Mouse (Mus musculus) forebrain, postnatal 0 days (tissue): ENCODE measurements around the gene Trmt112. TPM values are rescaled to one million over a fixed set of nuclear protein-coding genes. Genes with fewer than 3 reads are reported as not detected.

ENCODE experiments used
- ATAC-seq: fragments of 200-750 bp; cut with Nextera tagmentation; 2 replicates; pipeline ENCODE4 v1.8.0; 2017; ENCODE audit warnings: mild to moderate bottlenecking, moderate library complexity
- DNase-seq: peaks from one replicate; pipeline ENCODE4 v3.0.0-alpha.2; 2015
- H3K27ac ChIP-seq: fragments of 300-500 bp; sonication (generic); 2 replicates; pipeline ENCODE4 v1.5.1; 2014; ENCODE audit warnings: low read depth, mild to moderate bottlenecking, antibody characterized with exemption, low read length, moderate library complexity, mixed read lengths
- H3K27me3 ChIP-seq: fragments of 300-500 bp; sonication (generic); 2 replicates; pipeline ENCODE4 v1.6.1; 2014; ENCODE audit warnings: mild to moderate bottlenecking, low read length, mixed read lengths; ENCODE audit not compliant: insufficient read depth
- H3K36me3 ChIP-seq: fragments of 300-500 bp; sonication (generic); 2 replicates; pipeline ENCODE4 v1.6.1; 2014; ENCODE audit warnings: mild to moderate bottlenecking, moderate library complexity; ENCODE audit not compliant: insufficient read depth
- H3K4me1 ChIP-seq: fragments of 300-500 bp; sonication (generic); 2 replicates; pipeline ENCODE4 v1.6.1; 2014; ENCODE audit warnings: antibody characterized with exemption; ENCODE audit not compliant: insufficient read depth
- H3K4me2 ChIP-seq: fragments of 300-500 bp; sonication (generic); 2 replicates; pipeline ENCODE4 v1.6.1; 2014; ENCODE audit warnings: low read depth, mild to moderate bottlenecking, moderate library complexity
- H3K4me3 ChIP-seq: fragments of 300-500 bp; sonication (generic); 2 replicates; pipeline ENCODE4 v1.5.1; 2014; ENCODE audit warnings: low read depth, low read length, mixed read lengths
- H3K9ac ChIP-seq: fragments of 300-500 bp; sonication (generic); 2 replicates; pipeline ENCODE4 v1.6.1; 2014; ENCODE audit warnings: mild to moderate bottlenecking
- H3K9me3 ChIP-seq: fragments of 300-500 bp; sonication (generic); 2 replicates; pipeline ENCODE4 v1.6.1; 2016; ENCODE audit warnings: low read length
- CTCF ChIP-seq: sonication (generic); IDR thresholded peaks from 2 replicates; pipeline ENCODE4 v1.5.1; 2016; ENCODE audit warnings: antibody characterized with exemption, control low read depth, low read depth
- whole genome bisulfite sequencing: fragments of 180-500 bp; shearing (Covaris S2); extraction: QIAGEN DNeasy Blood & Tissue Kit; methylation state at CpG from one replicate; pipeline ENCODE4 v1.1.7; 2014; 5-methylcytosine and 5-hydroxymethylcytosine counted together
- polyA plus RNA-seq: library from polyadenylated mRNA; unstranded; fragments of >200 nt; fragmentation: Nextera tagmentation; extraction: Ambion mirVana; gene quantifications from 2 replicates; pipeline ENCODE4 v1.2.1, GENCODE M21; 2015
- total RNA-seq: library from RNA; depleted of rRNA; stranded (reverse); fragments of >200 nt; gene quantifications from 2 replicates; pipeline ENCODE4 v1.2.3, GENCODE M21; 2014

Gene Trmt112
- total and polyA plus RNA-seq, 2 experiments from 2014 or later, result 52.3 to 102 TPM

DNA sequence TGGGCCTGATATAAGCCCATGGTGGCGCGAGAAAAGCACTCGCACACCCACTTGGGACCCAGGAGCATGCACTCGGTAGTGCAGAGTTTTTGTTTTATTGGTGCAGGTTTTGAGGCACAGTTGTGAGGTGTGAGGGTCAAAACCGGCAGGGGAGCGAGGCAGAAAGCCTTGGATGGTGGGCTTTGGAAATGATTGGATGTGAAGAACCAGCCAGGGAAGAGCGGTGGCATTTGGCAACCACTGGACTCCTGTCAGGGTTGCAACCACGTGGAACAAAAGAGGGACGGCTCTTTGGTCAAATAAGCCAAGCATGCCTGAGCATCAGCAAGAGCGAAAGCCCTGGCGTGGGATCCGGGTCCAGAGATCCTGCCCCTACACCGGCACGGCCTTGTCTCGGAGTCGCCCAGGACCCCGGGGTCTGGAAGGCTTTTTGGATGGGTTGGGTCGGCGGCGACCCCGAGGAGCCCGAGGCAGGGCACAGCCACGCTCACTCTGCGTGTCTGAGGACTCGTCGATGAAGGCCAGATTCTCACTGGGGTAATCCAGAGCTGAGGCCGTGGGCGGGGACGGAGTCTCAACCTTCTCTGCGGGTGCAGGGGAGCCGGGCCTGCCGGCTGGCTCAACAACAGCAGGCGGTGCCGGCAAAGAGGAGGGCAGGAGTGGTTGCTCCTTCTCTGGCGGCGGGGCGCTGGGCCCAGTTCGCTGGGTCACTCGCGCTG, 16.3 kb downstream of the Trmt112 start:
- ATAC-seq (no peak), DNase-seq (no peak)
- H3K4me1 ChIP-seq, result peaks cover 2% of the 10 kb centered on the region
- no peak for TF ChIP-seq CTCF
- H3K27ac ChIP-seq, result no peak overlapping the region
- H3K9me3 ChIP-seq, result no peaks in the 10 kb centered on the region
- no peak overlapping the region for H3K9ac ChIP-seq
- H3K4me3 ChIP-seq, result no peak overlapping the region
- H3K4me2 ChIP-seq, result no peak overlapping the region
- no peaks in the 10 kb centered on the region for H3K36me3 ChIP-seq
- peaks cover 51% of the 10 kb centered on the region for H3K27me3 ChIP-seq
- 12% methylated on average over 40 of the region's 40 CpGs for WGBS

DNA sequence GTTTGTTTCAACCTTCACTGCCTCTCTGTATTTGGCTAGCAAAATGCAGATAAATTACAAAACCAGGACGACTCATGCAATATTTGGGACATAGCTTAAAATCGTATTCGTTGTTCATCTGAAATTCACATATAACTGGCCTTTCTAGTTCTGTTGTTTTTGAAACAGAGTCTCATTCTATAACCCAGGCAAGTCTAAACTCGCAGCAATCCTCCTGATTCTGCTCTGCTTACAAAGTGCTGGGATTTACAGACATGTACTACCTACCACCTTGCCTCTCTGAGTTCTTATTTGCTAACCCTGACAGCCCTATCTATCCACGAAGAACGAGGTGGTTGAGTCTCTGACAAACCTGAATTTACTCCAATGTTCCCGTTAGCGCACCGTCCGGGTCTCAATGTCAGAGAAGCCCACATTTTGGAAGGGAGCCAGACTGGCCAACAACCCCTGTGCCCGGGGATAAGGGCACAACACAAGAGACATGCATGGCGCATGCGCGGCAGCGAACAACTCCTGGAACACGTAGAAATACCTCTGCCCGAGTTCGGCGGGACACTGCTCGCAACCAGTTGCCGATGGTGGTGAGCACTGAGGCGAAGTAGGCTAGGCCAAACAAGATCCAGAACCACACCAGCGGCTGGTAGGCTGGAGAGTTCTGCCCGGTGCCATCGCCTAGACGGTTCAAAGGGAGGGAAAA, 17.2 kb downstream of the Trmt112 start:
- Histone ChIP-seq H3K4me2 (peak overlapping the region; percentile 36), H3K27ac (no peak overlapping the region), H3K9me3 (no peaks in the 10 kb centered on the region), H3K4me3 (no peak overlapping the region), H3K27me3 (peaks cover 53% of the 10 kb centered on the region), H3K9ac (no peak overlapping the region), H3K4me1 (no peaks in the 10 kb centered on the region), H3K36me3 (no peaks in the 10 kb centered on the region)
- 13% methylated on average over 26 of the region's 26 CpGs for WGBS
- DNase-seq (no peak), ATAC-seq (no peak)
- no peak for TF ChIP-seq CTCF

DNA sequence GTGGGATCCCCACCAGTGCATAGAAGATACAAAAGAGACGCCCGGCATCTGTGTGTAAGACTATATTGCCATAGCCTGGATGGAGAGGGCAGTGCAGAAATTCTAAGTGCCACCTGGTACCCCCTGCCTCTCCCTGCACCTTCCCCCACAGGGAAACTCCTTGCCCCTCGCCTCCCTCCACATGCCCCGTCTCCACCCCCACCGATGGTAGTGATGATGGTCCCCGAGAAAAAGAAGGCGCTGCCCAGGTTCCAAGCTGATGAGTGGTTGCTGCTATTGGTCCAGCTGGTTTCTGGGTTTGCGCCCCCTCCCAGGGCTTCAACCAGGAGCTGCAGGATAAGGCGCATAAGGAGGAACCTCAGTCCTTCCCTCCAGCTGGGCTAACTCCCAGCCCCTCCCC, 18.6 kb downstream of the Trmt112 start:
- no peak for DNase-seq
- Histone ChIP-seq H3K27ac (no peak overlapping the region), H3K4me3 (no peak overlapping the region), H3K4me2 (no peak overlapping the region), H3K27me3 (peaks cover 66% of the 10 kb centered on the region), H3K36me3 (no peaks in the 10 kb centered on the region), H3K9me3 (no peaks in the 10 kb centered on the region), H3K4me1 (no peaks in the 10 kb centered on the region), H3K9ac (no peak overlapping the region)
- TF ChIP-seq CTCF, result no peak
- ATAC-seq, result no peak
- WGBS, result 11% methylated on average over 9 of the region's 9 CpGs

DNA sequence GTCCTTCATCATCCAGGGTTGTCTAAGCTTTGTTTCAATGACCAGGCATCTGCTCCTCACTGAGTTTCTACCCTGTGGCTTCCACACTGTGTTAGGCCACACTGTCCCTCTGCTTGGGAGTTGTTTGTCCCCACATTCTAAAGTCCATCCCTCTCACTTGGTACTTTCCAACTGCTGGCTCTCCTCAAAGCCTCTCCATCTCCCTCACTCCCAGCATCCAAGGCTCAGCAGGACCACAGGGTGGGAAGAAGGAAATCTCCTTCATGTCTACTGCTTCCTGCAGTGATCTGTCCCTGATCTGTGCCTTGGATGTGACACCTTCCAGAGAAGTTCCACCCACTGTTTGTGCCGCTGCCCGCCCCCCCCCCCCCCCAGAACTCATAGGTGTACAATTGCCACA, 21.5 kb downstream of the Trmt112 start:
- no peak overlapping the region for H3K9ac ChIP-seq
- no peak for ATAC-seq
- H3K9me3 ChIP-seq, result no peaks in the 10 kb centered on the region
- peaks cover 50% of the 10 kb centered on the region for H3K27me3 ChIP-seq
- DNase-seq, result no peak
- no peak overlapping the region for H3K4me3 ChIP-seq
- no peak overlapping the region for H3K27ac ChIP-seq
- no peak for TF ChIP-seq CTCF
- H3K4me1 ChIP-seq, result 0 out of 2 replicates have a peak, but pooled peaks cover 4% of the 10 kb centered on the region
- WGBS, result 0% methylated on average over 1 of the region's 2 CpGs
- no peaks in the 10 kb centered on the region for H3K36me3 ChIP-seq
- H3K4me2 ChIP-seq, result no peak overlapping the region

DNA sequence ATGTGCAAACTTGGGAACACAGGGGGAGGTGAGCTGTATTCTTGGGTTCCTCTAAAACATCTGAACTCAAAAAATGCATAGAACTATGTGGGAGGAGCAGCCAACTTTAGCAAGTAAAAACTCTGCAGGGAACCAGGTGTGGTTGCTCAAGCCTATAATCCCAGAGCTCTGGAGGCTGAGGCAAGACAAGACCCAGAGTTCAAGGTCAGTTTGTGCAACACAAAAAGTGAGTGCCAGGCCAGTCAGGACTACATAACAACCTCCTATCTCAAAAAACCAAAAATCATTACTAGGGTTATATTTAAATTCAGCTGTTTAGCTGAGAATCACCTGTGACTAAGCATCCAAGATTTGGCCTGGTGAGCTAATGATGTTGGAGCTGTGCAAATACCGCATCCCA, 22.5 kb downstream of the Trmt112 start:
- no peak for DNase-seq
- 28% methylated on average over 1 of the region's 1 CpGs for WGBS
- H3K4me2 ChIP-seq, result no peak overlapping the region
- 0 out of 2 replicates have a peak, but pooled peaks cover 4% of the 10 kb centered on the region for H3K4me1 ChIP-seq
- H3K27ac ChIP-seq, result no peak overlapping the region
- ATAC-seq, result no peak
- TF ChIP-seq CTCF, result no peak
- H3K36me3 ChIP-seq, result no peaks in the 10 kb centered on the region
- peaks cover 40% of the 10 kb centered on the region for H3K27me3 ChIP-seq
- H3K9me3 ChIP-seq, result no peaks in the 10 kb centered on the region
- H3K9ac ChIP-seq, result no peak overlapping the region
- no peak overlapping the region for H3K4me3 ChIP-seq

DNA sequence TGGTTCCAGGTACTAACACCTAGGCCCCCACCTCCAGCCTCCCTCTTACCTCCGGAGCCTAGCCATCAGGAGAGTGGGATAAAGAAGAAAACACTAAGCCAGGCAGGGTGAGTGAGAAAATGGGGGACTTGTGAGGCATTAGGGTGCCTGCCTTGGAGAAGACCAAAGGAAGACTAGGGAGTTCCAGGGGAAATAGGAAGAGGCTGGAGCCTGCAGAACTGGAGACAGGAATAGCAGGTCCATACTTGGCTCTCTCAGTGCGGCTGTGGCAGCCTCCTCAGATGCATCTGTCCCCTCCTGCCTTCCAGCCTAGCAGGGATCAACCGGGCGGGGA, 23.6 kb downstream of the Trmt112 start:
- 0 out of 2 replicates have a peak, but pooled peaks have one; percentile 1 for ATAC-seq

More for the DNA sequence above, 23.6 kb downstream of the Trmt112 start:
- Histone ChIP-seq H3K4me3 (peak overlapping the region; percentile 41), H3K4me2 (peak overlapping the region; percentile 67), H3K9me3 (no peaks in the 10 kb centered on the region), H3K9ac (no peak overlapping the region; the same call in 1 of the 2 replicates), H3K27ac (no peak overlapping the region), H3K27me3 (peaks cover 29% of the 10 kb centered on the region), H3K4me1 (0 out of 2 replicates have a peak, but pooled peaks cover 4% of the 10 kb centered on the region), H3K36me3 (0 out of 2 replicates have a peak, but pooled peaks cover under 1% of the 10 kb centered on the region)
- TF ChIP-seq CTCF, result no peak
- 24% methylated on average over 4 of the region's 4 CpGs for WGBS
- DNase-seq, result no peak
